Mouse (Mus musculus) liver, postnatal 0 days (tissue): ENCODE measurements around the gene H2-Ab1. TPM values are rescaled to one million over a fixed set of nuclear protein-coding genes. Genes with fewer than 3 reads are reported as not detected.

Source experiments
- ATAC-seq: fragments of 200-750 bp; cut with Nextera tagmentation; 2 replicates; pipeline ENCODE4 v1.8.0; 2017; ENCODE audit warnings: mild to moderate bottlenecking, moderate library complexity
- DNase-seq: peaks from one replicate; pipeline ENCODE4 v3.0.0-alpha.2; 2016
- H3K27ac ChIP-seq: fragments of 300-500 bp; sonication (generic); 2 replicates; pipeline ENCODE4 v1.5.1; 2014; ENCODE audit warnings: antibody characterized with exemption, moderate library complexity, mild to moderate bottlenecking, low read depth
- H3K27me3 ChIP-seq: fragments of 300-500 bp; sonication (generic); 2 replicates; pipeline ENCODE4 v1.6.1; 2014; ENCODE audit warnings: low read length, control low read depth, mixed read lengths; ENCODE audit not compliant: insufficient read depth
- H3K36me3 ChIP-seq: fragments of 300-500 bp; sonication (generic); replicated peaks from 2 replicates; pipeline ENCODE4 v1.6.1; 2014; ENCODE audit warnings: mild to moderate bottlenecking, control low read depth, low read length, moderate library complexity, mixed read lengths; ENCODE audit not compliant: insufficient read depth
- H3K4me1 ChIP-seq: fragments of 300-500 bp; sonication (generic); 2 replicates; pipeline ENCODE4 v1.6.1; 2014; ENCODE audit warnings: antibody characterized with exemption, mild to moderate bottlenecking, control low read depth; ENCODE audit not compliant: insufficient read depth
- H3K4me2 ChIP-seq: fragments of 300-500 bp; sonication (generic); 2 replicates; pipeline ENCODE4 v1.6.1; 2014; ENCODE audit warnings: low read depth, mild to moderate bottlenecking, low read length, moderate library complexity, mixed read lengths
- H3K4me3 ChIP-seq: fragments of 300-500 bp; sonication (generic); 2 replicates; pipeline ENCODE4 v1.5.1; 2014; ENCODE audit warnings: low read depth, low read length
- H3K9ac ChIP-seq: fragments of 300-500 bp; sonication (generic); replicated peaks from 2 replicates; pipeline ENCODE4 v1.6.1; 2014; ENCODE audit warnings: mild to moderate bottlenecking, moderate library complexity
- H3K9me3 ChIP-seq: fragments of 300-500 bp; sonication (generic); 2 replicates; pipeline ENCODE4 v1.6.1; 2016; ENCODE audit warnings: mild to moderate bottlenecking, control low read depth, low read length, mixed read lengths
- CTCF ChIP-seq: sonication (generic); IDR thresholded peaks from 2 replicates; pipeline ENCODE4 v1.5.1; 2016; ENCODE audit warnings: antibody characterized with exemption, low read depth
- EP300 ChIP-seq: IDR thresholded peaks from 2 replicates; pipeline ENCODE4 v1.6.1; 2016; ENCODE audit warnings: antibody characterized with exemption, low read depth, mild to moderate bottlenecking
- WGBS: fragments of 180-500 bp; shearing (Covaris S2); extraction: QIAGEN DNeasy Blood & Tissue Kit; methylation state at CpG from one replicate; pipeline ENCODE4 v1.1.7; 2014; ENCODE audit not compliant: insufficient replicate concordance; 5-methylcytosine and 5-hydroxymethylcytosine counted together
- polyA plus RNA-seq: library from polyadenylated mRNA; unstranded; fragments of >200 nt; fragmentation: Nextera tagmentation; extraction: Ambion mirVana; gene quantifications from 2 replicates; pipeline ENCODE4 v1.2.1, GENCODE M21; 2015

The H2-Ab1 gene
- 22.7 and 24.9 TPM in 2 replicates for polyA plus RNA-seq

- H3K4me2 ChIP-seq: no peak within 1 kb of the TSS
- no peaks in the 10 kb centered on the region for H3K36me3 ChIP-seq
- peak; percentile 85 for DNase-seq
- ATAC-seq: 0 out of 2 replicates have a peak, but pooled peaks have one; percentile 21
- H3K27me3 ChIP-seq: peaks cover 22% of the 10 kb centered on the region
- H3K27ac ChIP-seq: no peak within 1 kb of the TSS
- WGBS: 55% methylated on average over 11 of the region's 11 CpGs
- TF ChIP-seq CTCF (no peak), EP300 (no peak)
- H3K9ac ChIP-seq: no peak within 1 kb of the TSS
- H3K9me3 ChIP-seq: no peaks in the 10 kb centered on the region
- no peaks in the 10 kb centered on the region for H3K4me1 ChIP-seq
- no peak within 1 kb of the TSS for H3K4me3 ChIP-seq
Measured at GRCm38 (mm10) chr17:34257594-34258375, at the start of gene H2-Ab1. Gene H2-Ab1, plus strand, starts transcription at chr17:34257689.

GRCm38 (mm10) chr17:34207866-34208265, 49.6 kb upstream of the H2-Ab1 start:
- ATAC-seq (no peak), DNase-seq (no peak)
- H3K27me3 ChIP-seq: no peaks in the 10 kb centered on the region
- WGBS: 94% methylated on average over 9 of the region's 9 CpGs
- no peak overlapping the region for H3K4me3 ChIP-seq
- no peak for TF ChIP-seq EP300
- no peak for TF ChIP-seq CTCF
- no peak overlapping the region for H3K4me2 ChIP-seq
- H3K27ac ChIP-seq: no peak overlapping the region
- H3K36me3 ChIP-seq: peaks cover 3% of the 10 kb centered on the region
- no peaks in the 10 kb centered on the region for H3K9me3 ChIP-seq
- H3K9ac ChIP-seq: no peak overlapping the region
- H3K4me1 ChIP-seq: peaks cover 7% of the 10 kb centered on the region

- WGBS: 44% methylated on average over 10 of the region's 10 CpGs
- H3K27ac ChIP-seq: no peak overlapping the region
- DNase-seq: no peak
- no peak for ATAC-seq
- TF ChIP-seq EP300 (no peak), CTCF (no peak)
- H3K4me2 ChIP-seq: no peak overlapping the region
- H3K9me3 ChIP-seq: no peaks in the 10 kb centered on the region
- peaks cover 3% of the 10 kb centered on the region for H3K36me3 ChIP-seq
- H3K4me1 ChIP-seq: peaks cover 7% of the 10 kb centered on the region
- H3K4me3 ChIP-seq: no peak overlapping the region
- no peak overlapping the region for H3K9ac ChIP-seq
- H3K27me3 ChIP-seq: no peaks in the 10 kb centered on the region
Measured at GRCm38 (mm10) chr17:34208421-34208820, 49.1 kb upstream of the H2-Ab1 start.

DNA sequence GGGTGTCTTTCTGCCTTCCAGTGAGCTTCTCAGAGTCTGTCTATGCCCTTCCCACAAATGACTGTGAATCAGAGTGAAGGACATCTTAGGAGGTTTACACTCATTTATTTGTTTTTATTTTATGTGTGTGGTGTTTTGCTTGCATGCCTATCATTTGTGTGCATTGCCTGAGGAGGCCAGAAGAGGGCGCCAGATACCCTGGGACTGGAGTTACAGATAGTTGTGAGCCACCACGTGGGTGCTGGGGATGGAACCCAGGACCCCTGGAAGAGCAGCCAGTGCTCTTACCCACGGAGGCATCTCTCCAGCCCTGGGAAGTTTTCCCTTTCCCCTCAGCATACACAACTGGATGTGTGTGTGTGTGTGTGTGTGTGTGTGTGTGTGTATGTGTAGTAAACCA, 47.8 kb upstream of the H2-Ab1 start:
- no peak for ATAC-seq
- 67% methylated on average over 3 of the region's 3 CpGs for WGBS

DNA sequence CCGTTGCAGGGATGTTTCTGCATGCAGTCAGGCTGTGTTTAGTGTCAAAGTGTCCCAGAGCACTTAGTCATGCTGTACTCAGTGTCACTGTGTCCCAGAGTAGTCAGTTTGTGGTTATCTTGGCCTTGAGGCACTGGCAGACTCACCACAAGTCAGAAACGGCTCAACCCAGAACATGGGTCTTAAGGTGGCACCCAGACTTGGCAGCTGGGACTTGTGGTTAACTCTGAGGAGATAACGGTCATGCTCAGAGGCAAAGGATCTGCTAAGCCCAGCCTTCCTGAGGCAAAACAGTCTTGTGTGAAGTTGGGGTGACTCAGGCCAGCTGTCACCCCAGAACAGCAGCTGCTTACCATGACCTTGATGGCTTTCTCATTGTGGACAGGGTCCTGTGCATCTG, 46.9 kb upstream of the H2-Ab1 start:
- Histone ChIP-seq H3K27me3 (no peaks in the 10 kb centered on the region), H3K4me3 (no peak overlapping the region), H3K27ac (peak overlapping the region; percentile 23), H3K9ac (no peak overlapping the region), H3K4me2 (no peak overlapping the region), H3K9me3 (no peaks in the 10 kb centered on the region), H3K4me1 (no peaks in the 10 kb centered on the region), H3K36me3 (peaks cover 9% of the 10 kb centered on the region)
- DNase-seq: peak; percentile 47
- TF ChIP-seq EP300: peak; percentile 90
- TF ChIP-seq CTCF: no peak
- 43% methylated on average over 3 of the region's 3 CpGs for WGBS
- peak; percentile 88 for ATAC-seq

More for the DNA sequence above, 47.8 kb upstream of the H2-Ab1 start:
- peak; percentile 43 for DNase-seq
- H3K36me3 ChIP-seq: peaks cover 9% of the 10 kb centered on the region
- H3K4me1 ChIP-seq: peaks cover 7% of the 10 kb centered on the region
- no peak overlapping the region for H3K4me3 ChIP-seq
- no peaks in the 10 kb centered on the region for H3K27me3 ChIP-seq
- no peaks in the 10 kb centered on the region for H3K9me3 ChIP-seq
- no peak overlapping the region for H3K9ac ChIP-seq
- TF ChIP-seq EP300 (no peak), CTCF (peak; percentile 64)
- H3K4me2 ChIP-seq: no peak overlapping the region
- H3K27ac ChIP-seq: no peak overlapping the region

DNA sequence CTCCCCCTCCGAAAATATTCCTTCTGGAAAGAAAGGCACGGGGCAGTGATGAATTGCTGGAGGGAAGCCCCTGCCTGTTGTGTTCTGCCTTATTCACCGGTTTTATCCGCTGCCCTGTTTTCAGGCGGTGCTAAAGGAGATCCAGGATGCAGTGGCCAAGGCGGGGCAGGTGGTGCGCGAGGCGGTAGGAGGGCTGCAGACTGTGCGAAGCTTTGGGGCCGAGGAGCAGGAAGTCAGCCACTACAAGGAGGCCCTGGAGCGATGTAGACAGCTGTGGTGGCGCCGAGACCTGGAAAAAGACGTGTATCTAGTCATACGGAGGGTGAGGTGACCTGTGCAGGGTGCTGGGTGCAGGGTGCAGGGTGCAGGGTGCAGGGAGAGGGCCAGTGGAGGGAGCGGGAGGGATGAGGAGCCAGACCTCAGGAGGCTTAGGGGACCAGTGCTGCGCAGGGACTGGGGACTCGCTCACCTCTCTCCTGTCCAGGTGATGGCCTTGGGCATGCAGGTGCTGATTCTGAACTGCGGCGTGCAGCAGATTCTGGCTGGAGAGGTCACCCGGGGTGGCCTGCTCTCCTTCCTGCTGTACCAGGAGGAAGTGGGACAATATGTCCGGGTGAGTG, 45.6 kb upstream of the H2-Ab1 start:
- DNase-seq: no peak
- 33% methylated on average over 23 of the region's 23 CpGs for WGBS
- no peaks in the 10 kb centered on the region for H3K27me3 ChIP-seq

More for the DNA sequence above, 45.6 kb upstream of the H2-Ab1 start:
- Histone ChIP-seq H3K4me3 (no peak overlapping the region), H3K27ac (no peak overlapping the region), H3K9me3 (no peaks in the 10 kb centered on the region), H3K36me3 (peaks cover 15% of the 10 kb centered on the region), H3K4me1 (no peaks in the 10 kb centered on the region), H3K4me2 (no peak overlapping the region), H3K9ac (no peak overlapping the region)
- TF ChIP-seq CTCF (no peak), EP300 (no peak)
- no peak for ATAC-seq
